Mouse (Mus musculus): ENCODE data around the gene Igf2bp1. TPM values are rescaled to one million over a fixed set of nuclear protein-coding genes. Genes with fewer than 3 reads are reported as not detected.

Igf2bp1 gene
- polyA plus RNA-seq, 1 experiment from 2014 or later, result 14.6 TPM

DNA sequence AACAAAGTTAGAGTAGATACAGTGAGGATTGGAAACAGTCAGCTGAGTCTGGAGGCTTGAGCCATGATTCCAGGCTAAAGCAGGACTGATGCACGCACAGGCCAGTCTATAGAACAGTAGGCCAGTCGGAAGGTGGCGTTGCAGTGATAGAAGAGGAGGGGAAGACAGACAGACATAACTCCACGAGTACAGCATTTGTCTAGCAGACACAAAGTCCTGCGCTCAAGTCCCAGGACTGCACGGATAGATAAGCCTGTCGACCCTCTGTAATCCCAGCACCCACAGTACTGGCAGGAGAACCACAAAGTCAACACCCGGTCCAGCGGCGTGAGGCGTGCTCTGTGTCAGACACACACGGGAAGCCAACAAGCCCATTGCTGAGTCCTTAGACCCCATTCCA lies 23.9 kb downstream of the Igf2bp1 start:
- no peaks in the 10 kb centered on the region for H3K9me3 ChIP-seq
- H3K27me3 ChIP-seq (replicated peaks), result no peaks in the 10 kb centered on the region
- no peak for ATAC-seq (replicated peaks)
- no peak overlapping the region for H3K9ac ChIP-seq
- no peaks in the 10 kb centered on the region for H3K36me3 ChIP-seq (replicated peaks)
- H3K4me2 ChIP-seq, result no peak overlapping the region
- H3K4me1 ChIP-seq, result peaks cover 4% of the 10 kb centered on the region; the same call in 1 of the 2 replicates
- WGBS, result 86% methylated on average over 12 of the region's 12 CpGs
- no peak overlapping the region for H3K4me3 ChIP-seq
- no peak overlapping the region for H3K27ac ChIP-seq

DNA sequence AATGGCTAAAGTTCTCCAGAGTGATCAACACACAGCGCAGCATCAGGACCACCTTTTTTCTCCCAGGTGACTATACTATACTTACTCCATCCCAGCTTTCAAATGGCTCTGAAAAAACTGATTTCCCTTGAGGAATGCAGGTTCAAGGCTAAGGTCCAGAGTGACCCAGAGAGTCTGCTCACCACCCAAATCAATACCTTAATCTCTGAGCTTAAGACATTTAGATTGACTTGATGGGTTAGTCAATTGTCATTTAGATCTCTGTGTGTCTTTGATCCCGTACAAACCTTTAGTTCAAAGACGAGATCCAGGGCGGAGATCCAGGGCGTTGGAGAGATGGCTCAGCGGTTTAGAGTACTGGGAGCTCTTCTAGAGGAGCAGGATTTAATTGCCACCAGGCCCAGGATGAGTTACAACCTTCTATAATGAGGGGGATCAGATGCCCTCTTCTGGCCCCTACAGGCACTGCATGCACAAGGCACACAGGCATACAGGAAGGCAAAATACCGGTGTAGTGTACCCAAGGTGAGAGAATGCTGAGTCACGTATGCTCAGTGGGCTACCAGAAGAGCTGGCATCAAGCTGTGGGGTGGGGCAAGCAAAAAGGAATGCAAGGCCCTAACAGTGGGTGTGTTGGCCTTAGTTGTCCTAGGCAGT lies 24.9 kb downstream of the Igf2bp1 start:
- peaks cover 4% of the 10 kb centered on the region; the same call in 1 of the 2 replicates for H3K4me1 ChIP-seq
- H3K9ac ChIP-seq, result no peak overlapping the region
- H3K9me3 ChIP-seq, result no peaks in the 10 kb centered on the region
- no peak overlapping the region for H3K4me2 ChIP-seq
- ATAC-seq (replicated peaks), result no peak
- H3K36me3 ChIP-seq (replicated peaks), result no peaks in the 10 kb centered on the region
- 60% methylated on average over 8 of the region's 8 CpGs for WGBS
- H3K4me3 ChIP-seq, result no peak overlapping the region
- H3K27me3 ChIP-seq (replicated peaks), result no peaks in the 10 kb centered on the region
- H3K27ac ChIP-seq, result no peak overlapping the region

DNA sequence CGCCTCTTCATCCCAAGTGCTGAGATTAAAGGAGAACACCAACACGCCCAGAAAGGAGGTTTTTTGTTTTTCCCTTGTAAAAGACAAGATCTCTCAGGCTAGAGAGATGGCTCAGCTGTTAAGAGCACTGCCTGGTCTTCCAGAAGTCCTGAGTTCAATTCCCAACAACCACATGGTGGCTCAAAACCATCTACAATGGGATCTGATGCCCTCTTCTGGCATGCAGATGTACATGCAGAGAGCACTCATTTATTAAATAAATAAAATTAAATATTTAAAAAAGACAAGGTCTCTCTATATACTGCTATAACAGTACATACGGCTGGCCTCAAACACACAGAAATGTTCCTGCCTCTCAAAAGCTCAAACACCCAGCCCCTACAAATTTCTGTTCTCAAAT lies 27.3 kb downstream of the Igf2bp1 start:
- ATAC-seq (replicated peaks), result no peak
- no peaks in the 10 kb centered on the region for H3K27me3 ChIP-seq (replicated peaks)
- no peak overlapping the region for H3K4me2 ChIP-seq
- no peaks in the 10 kb centered on the region; the same call in 1 of the 2 replicates for H3K36me3 ChIP-seq (replicated peaks)
- H3K4me3 ChIP-seq, result no peak overlapping the region
- peaks cover 4% of the 10 kb centered on the region; the same call in 1 of the 2 replicates for H3K4me1 ChIP-seq
- no peak overlapping the region for H3K9ac ChIP-seq
- 90% methylated on average over 3 of the region's 3 CpGs for WGBS
- H3K9me3 ChIP-seq, result no peaks in the 10 kb centered on the region
- no peak overlapping the region for H3K27ac ChIP-seq

DNA sequence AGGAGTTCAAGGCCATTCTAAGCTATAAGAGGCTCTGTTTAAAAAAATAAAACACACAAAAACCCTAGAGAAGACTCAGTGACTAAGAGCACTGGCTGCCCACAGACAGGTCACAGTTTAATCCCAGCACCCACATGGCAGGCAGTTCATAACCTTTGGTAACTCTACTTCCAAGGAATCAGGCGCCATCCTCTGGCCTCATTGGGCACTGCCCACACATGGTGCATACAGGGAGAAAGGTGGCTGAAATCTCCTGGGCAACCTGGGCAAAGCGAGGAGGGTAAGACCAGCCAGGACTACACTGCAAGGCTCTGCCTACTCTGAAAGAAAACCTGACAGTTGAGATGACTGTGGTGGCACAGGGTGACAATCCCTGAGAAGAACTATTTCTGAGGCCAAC lies 29.4 kb downstream of the Igf2bp1 start:
- Histone ChIP-seq H3K27me3 (replicated peaks) (no peaks in the 10 kb centered on the region), H3K4me2 (no peak overlapping the region), H3K4me3 (no peak overlapping the region), H3K4me1 (no peaks in the 10 kb centered on the region), H3K36me3 (replicated peaks) (peaks cover 3% of the 10 kb centered on the region; the same call in 1 of the 2 replicates), H3K9ac (no peak overlapping the region), H3K9me3 (no peaks in the 10 kb centered on the region), H3K27ac (no peak overlapping the region)
- no peak for ATAC-seq (replicated peaks)
- WGBS, result 95% methylated on average over 2 of the region's 2 CpGs

DNA sequence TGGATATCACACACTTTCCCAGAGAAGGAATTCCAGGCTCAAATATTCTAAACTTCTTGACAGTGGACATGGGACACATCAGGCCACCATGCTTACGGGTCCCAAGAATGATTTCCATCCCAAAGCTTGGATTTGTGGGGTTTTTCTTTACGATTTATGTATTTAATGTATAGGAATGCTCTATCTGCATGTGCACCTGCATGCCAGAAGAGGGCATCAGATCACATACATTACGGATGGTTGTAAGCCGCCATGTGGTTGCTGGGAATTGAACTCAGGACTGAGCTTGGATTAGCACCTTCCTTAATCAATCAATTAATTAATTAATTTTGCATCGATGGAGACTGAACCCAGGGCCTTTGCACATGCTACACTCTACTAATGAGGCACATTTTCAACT lies 30.0 kb downstream of the Igf2bp1 start:
- Histone ChIP-seq H3K27me3 (replicated peaks) (no peaks in the 10 kb centered on the region), H3K27ac (no peak overlapping the region), H3K4me2 (no peak overlapping the region), H3K4me1 (no peaks in the 10 kb centered on the region), H3K36me3 (replicated peaks) (peaks cover 3% of the 10 kb centered on the region; the same call in 1 of the 2 replicates), H3K9ac (no peak overlapping the region), H3K4me3 (no peak overlapping the region), H3K9me3 (no peaks in the 10 kb centered on the region)
- ATAC-seq (replicated peaks), result no peak
- WGBS, result 90% methylated on average over 5 of the region's 5 CpGs

DNA sequence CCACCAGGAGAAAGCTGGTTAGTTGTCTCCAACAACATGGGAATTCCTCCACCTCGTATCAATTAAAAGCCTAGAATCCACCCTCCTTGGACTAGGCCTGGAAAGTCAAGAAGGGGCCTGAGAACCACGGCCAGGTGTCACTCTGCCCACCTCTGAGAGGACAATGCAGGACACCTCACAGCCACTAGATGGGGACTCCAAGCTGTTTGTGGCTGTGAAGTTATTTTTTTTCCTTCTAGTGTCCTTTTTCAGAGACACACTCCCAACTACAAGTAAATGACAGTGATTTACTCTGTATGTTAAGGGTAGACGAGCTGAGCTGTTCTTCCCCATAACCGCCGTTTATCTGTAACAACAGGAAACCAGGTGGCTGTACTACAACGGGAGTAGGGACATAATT lies 32.6 kb downstream of the Igf2bp1 start:
- no peaks in the 10 kb centered on the region for H3K27me3 ChIP-seq (replicated peaks)
- no peak overlapping the region for H3K27ac ChIP-seq
- H3K4me3 ChIP-seq, result no peak overlapping the region
- H3K9me3 ChIP-seq, result no peaks in the 10 kb centered on the region
- H3K4me1 ChIP-seq, result no peaks in the 10 kb centered on the region
- no peak overlapping the region for H3K4me2 ChIP-seq
- ATAC-seq (replicated peaks), result no peak
- 91% methylated on average over 6 of the region's 6 CpGs for WGBS
- H3K9ac ChIP-seq, result no peak overlapping the region
- peaks cover 10% of the 10 kb centered on the region; the same call in 1 of the 2 replicates for H3K36me3 ChIP-seq (replicated peaks)

DNA sequence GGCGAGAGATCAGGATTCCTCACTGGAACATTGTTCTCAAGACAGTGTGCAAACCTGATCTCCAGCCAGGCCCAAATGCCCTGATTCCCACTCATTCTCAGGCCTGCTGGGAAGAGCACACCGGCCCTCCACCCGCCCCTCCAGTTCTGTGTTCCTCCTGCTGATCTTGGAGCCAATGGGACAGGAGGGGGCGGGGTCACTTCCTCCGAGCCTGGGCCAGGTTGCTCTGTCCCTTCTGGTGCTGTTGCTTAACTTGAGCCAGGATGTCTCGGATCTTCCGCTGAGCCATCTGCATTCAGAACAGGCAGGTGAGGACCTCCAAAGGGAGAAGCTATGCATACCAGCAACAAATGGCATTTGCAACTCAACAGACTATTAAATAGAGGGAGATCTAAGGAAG lies 42.4 kb downstream of the Igf2bp1 start:
- Histone ChIP-seq H3K4me2 (no peak overlapping the region), H3K27me3 (replicated peaks) (no peaks in the 10 kb centered on the region), H3K4me3 (no peak overlapping the region), H3K9me3 (no peaks in the 10 kb centered on the region), H3K4me1 (no peaks in the 10 kb centered on the region), H3K27ac (no peak overlapping the region), H3K9ac (no peak overlapping the region), H3K36me3 (replicated peaks) (peaks cover 11% of the 10 kb centered on the region)
- ATAC-seq (replicated peaks), result no peak
- 76% methylated on average over 7 of the region's 7 CpGs for WGBS

DNA sequence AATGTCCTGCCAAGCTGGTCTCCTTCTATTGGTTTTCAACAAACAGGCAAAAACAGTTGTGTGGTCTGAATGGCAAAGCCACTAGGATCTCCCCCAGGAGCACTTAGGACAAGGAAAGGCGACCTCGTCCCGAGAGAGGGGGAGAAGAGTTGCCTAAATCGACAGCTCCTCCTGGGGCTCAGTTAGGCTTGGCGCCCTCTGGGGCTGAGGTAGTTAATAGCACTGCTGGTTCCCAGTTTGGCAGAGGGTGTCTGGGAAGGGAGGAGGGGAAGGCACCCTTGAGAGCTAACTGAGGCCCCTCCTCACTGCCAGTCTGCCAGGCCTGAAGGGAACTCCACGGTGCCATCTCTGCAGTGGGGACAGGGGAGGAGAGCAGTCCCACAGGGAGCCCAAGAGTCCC lies 46.6 kb downstream of the Igf2bp1 start:
- no peak overlapping the region for H3K9ac ChIP-seq
- no peaks in the 10 kb centered on the region for H3K4me1 ChIP-seq
- H3K4me3 ChIP-seq, result no peak overlapping the region
- H3K27me3 ChIP-seq (replicated peaks), result no peaks in the 10 kb centered on the region
- no peak overlapping the region for H3K4me2 ChIP-seq
- H3K36me3 ChIP-seq (replicated peaks), result 0 out of 2 replicates have a peak, but pooled peaks cover 6% of the 10 kb centered on the region
- ATAC-seq (replicated peaks), result no peak
- WGBS, result 47% methylated on average over 6 of the region's 6 CpGs
- H3K9me3 ChIP-seq, result no peaks in the 10 kb centered on the region
- no peak overlapping the region for H3K27ac ChIP-seq

DNA sequence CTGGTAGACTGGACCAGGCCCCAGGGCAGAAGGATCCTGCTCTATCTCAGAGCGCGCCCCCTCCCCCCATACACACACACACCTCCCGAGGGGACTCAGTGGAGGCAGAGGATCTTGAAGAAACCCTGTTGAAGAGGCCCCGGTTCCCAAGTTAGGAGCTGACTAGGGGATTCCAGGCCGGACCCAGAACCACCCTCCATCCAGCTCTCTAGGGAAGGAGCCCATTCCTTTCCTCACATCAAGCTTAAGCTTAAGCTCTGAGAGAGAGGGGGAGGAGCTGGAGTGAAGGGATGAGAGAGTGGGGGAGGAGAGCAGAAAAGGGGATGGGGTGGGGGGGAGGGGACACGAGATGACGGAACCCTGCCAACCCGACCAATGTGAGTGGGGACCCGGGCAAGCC lies 47.5 kb downstream of the Igf2bp1 start:
- H3K36me3 ChIP-seq (replicated peaks), result 0 out of 2 replicates have a peak, but pooled peaks cover 5% of the 10 kb centered on the region
- H3K4me1 ChIP-seq, result no peaks in the 10 kb centered on the region
- ATAC-seq (replicated peaks), result no peak
- H3K4me3 ChIP-seq, result no peak overlapping the region
- 53% methylated on average over 9 of the region's 9 CpGs for WGBS
- H3K27me3 ChIP-seq (replicated peaks), result no peaks in the 10 kb centered on the region
- no peaks in the 10 kb centered on the region for H3K9me3 ChIP-seq
- no peak overlapping the region for H3K4me2 ChIP-seq
- no peak overlapping the region for H3K27ac ChIP-seq
- H3K9ac ChIP-seq, result no peak overlapping the region

DNA sequence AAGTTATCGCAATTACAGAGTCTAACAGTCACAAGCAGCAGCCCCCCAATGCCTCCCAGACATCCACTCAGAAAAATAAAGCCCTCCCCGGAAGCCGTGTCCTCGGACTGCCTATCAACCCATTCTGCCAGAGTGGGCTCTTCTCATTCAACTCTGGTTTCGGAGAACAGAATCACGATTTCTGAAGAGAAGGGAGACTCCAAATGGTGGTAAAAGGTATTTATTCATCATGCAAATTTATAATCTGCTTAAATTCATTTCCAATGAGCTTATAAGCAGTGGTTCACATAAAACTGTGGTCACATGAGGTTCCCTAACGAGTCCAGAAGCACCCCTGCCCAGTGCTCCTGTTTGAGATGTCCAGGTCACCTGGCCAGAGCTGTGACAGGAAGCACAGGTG lies 48.3 kb downstream of the Igf2bp1 start:
- 62% methylated on average over 7 of the region's 7 CpGs for WGBS
- no peaks in the 10 kb centered on the region for H3K4me1 ChIP-seq
- no peak overlapping the region for H3K9ac ChIP-seq
- no peaks in the 10 kb centered on the region for H3K9me3 ChIP-seq
- no peak for ATAC-seq (replicated peaks)
- no peaks in the 10 kb centered on the region for H3K27me3 ChIP-seq (replicated peaks)
- H3K27ac ChIP-seq, result no peak overlapping the region; the same call in 1 of the 2 replicates
- 0 out of 2 replicates have a peak, but pooled peaks cover 3% of the 10 kb centered on the region for H3K36me3 ChIP-seq (replicated peaks)
- 0 out of 2 replicates have a peak overlapping the region, but pooled peaks have one; percentile 12 for H3K4me3 ChIP-seq
- H3K4me2 ChIP-seq, result peak overlapping the region; percentile 28; the same call in 1 of the 2 replicates

DNA sequence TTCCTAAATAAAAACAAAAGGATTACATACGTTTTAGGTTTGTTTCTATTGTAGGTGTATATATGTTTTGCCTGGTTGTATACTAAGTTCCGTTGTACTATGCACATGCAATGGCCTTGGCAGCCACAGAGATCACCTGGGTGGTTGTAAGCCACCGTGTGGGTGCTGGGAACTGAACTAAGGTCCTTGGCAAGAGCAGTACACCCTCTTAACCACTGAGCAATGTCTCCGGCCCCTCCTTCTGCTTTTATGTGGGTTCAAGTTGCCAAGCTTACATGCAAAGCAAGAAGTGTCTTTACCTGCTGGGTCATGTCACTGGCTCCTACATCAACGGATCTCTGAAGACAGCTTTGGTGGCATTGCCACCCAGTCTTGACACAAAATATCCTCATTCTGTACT lies 52.4 kb downstream of the Igf2bp1 start:
- no peak overlapping the region for H3K4me2 ChIP-seq
- H3K9me3 ChIP-seq, result no peaks in the 10 kb centered on the region
- H3K9ac ChIP-seq, result no peak overlapping the region
- H3K4me3 ChIP-seq, result no peak overlapping the region
- 93% methylated on average over 5 of the region's 5 CpGs for WGBS
- no peak overlapping the region for H3K27ac ChIP-seq
- no peaks in the 10 kb centered on the region for H3K36me3 ChIP-seq (replicated peaks)
- H3K4me1 ChIP-seq, result no peaks in the 10 kb centered on the region
- H3K27me3 ChIP-seq (replicated peaks), result no peaks in the 10 kb centered on the region
- ATAC-seq (replicated peaks), result no peak

DNA sequence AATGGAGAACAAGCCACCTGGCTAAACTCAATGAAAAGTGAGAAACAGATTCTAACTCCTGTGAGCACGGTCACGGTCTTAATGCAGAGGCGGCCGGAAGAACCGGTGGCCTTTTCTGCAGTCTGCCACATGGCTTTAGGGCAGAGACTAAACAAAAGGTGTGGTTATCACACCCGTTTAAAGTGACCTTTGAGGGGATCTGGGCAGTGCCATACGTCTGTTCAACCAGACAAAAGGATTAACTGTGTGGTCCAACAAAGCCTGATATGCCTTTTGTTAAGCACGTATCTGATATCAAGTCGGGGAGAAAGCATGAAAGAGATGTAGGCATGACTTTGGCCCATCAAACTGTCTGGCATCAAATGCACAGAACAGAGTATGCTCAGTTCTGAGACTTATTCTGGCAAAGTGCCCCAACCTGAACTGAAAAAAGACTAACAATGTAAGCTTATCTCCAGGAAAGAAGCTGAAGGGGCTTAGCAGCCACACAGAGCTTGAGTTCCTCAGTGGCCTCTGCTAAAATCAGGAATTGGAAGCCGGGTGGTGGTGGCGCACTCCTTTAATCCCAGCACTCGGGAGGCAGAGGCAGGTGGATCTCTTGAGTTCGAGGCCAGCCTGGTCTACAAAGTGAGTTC lies 59.8 kb downstream of the Igf2bp1 start:
- Histone ChIP-seq H3K27me3 (replicated peaks) (no peaks in the 10 kb centered on the region), H3K4me3 (no peak overlapping the region), H3K4me1 (no peaks in the 10 kb centered on the region), H3K27ac (no peak overlapping the region), H3K9ac (no peak overlapping the region), H3K36me3 (replicated peaks) (no peaks in the 10 kb centered on the region), H3K9me3 (no peaks in the 10 kb centered on the region), H3K4me2 (no peak overlapping the region)
- ATAC-seq (replicated peaks), result no peak
- 52% methylated on average over 13 of the region's 13 CpGs for WGBS

Data from midbrain, embryonic 15.5 days (tissue).